Mouse (Mus musculus): ENCODE measurements around the gene Fkbpl.

Gene Fkbpl

GRCm38 (mm10) chr17:34664472-34664871, 19.9 kb downstream of the Fkbpl start:
- no peak for DNase-seq (ENCODE audit: low spot score)

- no peak for DNase-seq (ENCODE audit: low spot score)
Observed at GRCm38 (mm10) chr17:34670235-34670634, 25.7 kb downstream of the Fkbpl start, which contains the start of gene Tnxb. Gene Tnxb, plus strand, starts transcription at chr17:34670535.

GRCm38 (mm10) chr17:34671151-34672066, 26.8 kb downstream of the Fkbpl start:
- no peak for DNase-seq (ENCODE audit: low spot score)

- DNase-seq (ENCODE audit: low spot score) = no peak
Observed at GRCm38 (mm10) chr17:34672246-34672792, 27.8 kb downstream of the Fkbpl start.

- DNase-seq (ENCODE audit: low spot score) = no peak
Observed at GRCm38 (mm10) chr17:34673139-34673538, 28.6 kb downstream of the Fkbpl start.

GRCm38 (mm10) chr17:34674524-34675204, 30.1 kb downstream of the Fkbpl start:
- no peak for DNase-seq (ENCODE audit: low spot score)

- DNase-seq (ENCODE audit: low spot score) = no peak
Observed at GRCm38 (mm10) chr17:34675205-34676092, 30.9 kb downstream of the Fkbpl start.

- no peak for DNase-seq (ENCODE audit: low spot score)
Observed at GRCm38 (mm10) chr17:34676093-34676460, 31.5 kb downstream of the Fkbpl start.

GRCm38 (mm10) chr17:34676671-34677070, 32.1 kb downstream of the Fkbpl start:
- no peak for DNase-seq (ENCODE audit: low spot score)

- no peak for DNase-seq (ENCODE audit: low spot score)
Observed at GRCm38 (mm10) chr17:34680191-34680590, 35.6 kb downstream of the Fkbpl start.

- no peak for DNase-seq (ENCODE audit: low spot score)
Observed at GRCm38 (mm10) chr17:34680621-34681020, 36.1 kb downstream of the Fkbpl start.

- DNase-seq (ENCODE audit: low spot score) = no peak
Observed at GRCm38 (mm10) chr17:34681132-34681571, 36.6 kb downstream of the Fkbpl start.

GRCm38 (mm10) chr17:34681881-34682536, 37.4 kb downstream of the Fkbpl start:
- no peak for DNase-seq (ENCODE audit: low spot score)

- no peak for DNase-seq (ENCODE audit: low spot score)
Observed at GRCm38 (mm10) chr17:34683179-34683578, 38.6 kb downstream of the Fkbpl start.

GRCm38 (mm10) chr17:34683686-34684220, 39.2 kb downstream of the Fkbpl start:
- no peak for DNase-seq (ENCODE audit: low spot score)

GRCm38 (mm10) chr17:34684253-34684893, 39.8 kb downstream of the Fkbpl start:
- DNase-seq (ENCODE audit: low spot score) = no peak

GRCm38 (mm10) chr17:34685120-34686110, 40.9 kb downstream of the Fkbpl start:
- no peak for DNase-seq (ENCODE audit: low spot score)

GRCm38 (mm10) chr17:34688889-34689288, 44.3 kb downstream of the Fkbpl start:
- no peak for DNase-seq (ENCODE audit: low spot score)

GRCm38 (mm10) chr17:34690458-34690857, 45.9 kb downstream of the Fkbpl start:
- no peak for DNase-seq (ENCODE audit: low spot score)
